Mouse (Mus musculus) kidney, embryonic 15.5 days (tissue): ENCODE results near the gene Hist1h1a. TPM values are rescaled to one million over a fixed set of nuclear protein-coding genes. Genes with fewer than 3 reads are reported as not detected.
A peak's percentile ranks its signal among the peaks of the same experiment; 100 is the strongest.
"Not testable (repeated sequence)": the region's sequence is repeated elsewhere in the genome, so short reads cannot be mapped to it uniquely, and the experiment has no call there.

Experiments used
- ATAC-seq: fragments of 200-750 bp; cut with Nextera tagmentation; replicated peaks from 2 replicates; pipeline ENCODE4 v1.8.0; 2017; ENCODE audit warnings: moderate TSS enrichment; ENCODE audit not compliant: low FRiP score
- H3K27ac ChIP-seq: fragments of 300-500 bp; sonication (generic); 2 replicates; pipeline ENCODE4 v1.5.1; 2015; ENCODE audit warnings: mild to moderate bottlenecking, inconsistent platforms
- H3K27me3 ChIP-seq: fragments of 300-500 bp; sonication (generic); 2 replicates; pipeline ENCODE4 v1.6.1; 2015; ENCODE audit warnings: inconsistent platforms
- H3K36me3 ChIP-seq: fragments of 300-500 bp; sonication (generic); 2 replicates; pipeline ENCODE4 v1.6.1; 2015; ENCODE audit warnings: inconsistent platforms
- H3K4me1 ChIP-seq: fragments of 300-500 bp; sonication (generic); 2 replicates; pipeline ENCODE4 v1.6.1; 2015; ENCODE audit warnings: inconsistent platforms
- H3K4me2 ChIP-seq: fragments of 300-500 bp; sonication (generic); 2 replicates; pipeline ENCODE4 v1.6.1; 2015; ENCODE audit warnings: moderate library complexity, mild to moderate bottlenecking, inconsistent platforms
- H3K4me3 ChIP-seq: fragments of 300-500 bp; sonication (generic); replicated peaks from 2 replicates; pipeline ENCODE4 v1.5.1; 2015; ENCODE audit warnings: mild to moderate bottlenecking, inconsistent platforms
- H3K9ac ChIP-seq: fragments of 300-500 bp; sonication (generic); 2 replicates; pipeline ENCODE4 v1.6.1; 2015; ENCODE audit warnings: mild to moderate bottlenecking, inconsistent platforms
- H3K9me3 ChIP-seq: fragments of 300-500 bp; sonication (generic); replicated peaks from 2 replicates; pipeline ENCODE4 v1.6.1; 2016; ENCODE audit warnings: inconsistent platforms
- WGBS: fragments of 180-500 bp; shearing (Covaris S2); methylation state at CpG from one replicate; pipeline ENCODE4 v1.1.7; 2015; ENCODE audit warnings: mixed read lengths; 5-methylcytosine and 5-hydroxymethylcytosine counted together
- polyA plus RNA-seq: library from polyadenylated mRNA; unstranded; fragments of >200 nt; fragmentation: Nextera tagmentation; extraction: Ambion mirVana; gene quantifications from 2 replicates; pipeline ENCODE4 v1.2.1, GENCODE M21; 2015

Hist1h1a gene
- polyA plus RNA-seq, 1 experiment from 2014 or later, result 3.1 TPM

DNA sequence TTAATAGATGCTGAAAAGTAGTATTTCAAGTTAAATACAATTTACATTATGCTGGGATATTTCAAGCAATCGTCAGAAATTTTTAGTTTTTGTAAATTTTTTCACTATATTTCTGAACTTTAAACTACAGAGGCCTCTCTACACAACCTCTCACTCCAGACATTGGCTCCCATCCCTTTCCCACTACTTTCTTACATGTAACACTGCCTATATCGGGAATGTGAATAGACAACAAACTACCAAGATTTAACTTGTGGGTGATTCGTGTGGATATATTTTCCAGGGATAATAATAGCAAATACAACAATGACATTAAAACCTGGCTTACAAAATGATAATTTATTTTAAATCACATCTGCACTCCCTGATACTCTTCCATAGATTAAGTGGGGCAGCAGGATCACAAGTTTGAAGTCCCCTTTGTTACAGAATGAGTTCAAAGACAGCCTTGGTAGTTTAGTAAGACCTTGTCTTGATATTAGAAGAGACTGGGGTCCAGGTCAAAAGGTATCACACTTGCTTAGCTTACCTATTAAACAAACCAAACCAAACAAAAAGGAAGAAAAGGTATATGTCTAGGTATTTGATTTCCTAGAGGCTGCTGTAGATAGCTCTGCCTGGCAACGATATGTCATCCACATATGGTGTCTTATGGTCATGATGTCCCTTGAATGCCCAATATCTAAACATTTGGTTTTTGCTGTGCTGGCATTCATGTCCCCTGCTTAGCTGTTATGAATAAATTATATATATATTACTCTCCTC, 10.0 kb upstream of the Hist1h1a start:
- peaks cover 6% of the 10 kb centered on the region for H3K4me1 ChIP-seq
- 56% methylated on average over 4 of the region's 4 CpGs for WGBS
- no peak overlapping the region for H3K9ac ChIP-seq
- no peaks in the 10 kb centered on the region for H3K36me3 ChIP-seq
- H3K4me3 ChIP-seq, result peak overlapping the region; percentile 44
- no peak for ATAC-seq
- peak overlapping the region; percentile 57 for H3K4me2 ChIP-seq
- H3K27me3 ChIP-seq, result no peaks in the 10 kb centered on the region
- no peaks in the 10 kb centered on the region for H3K9me3 ChIP-seq
- H3K27ac ChIP-seq, result peak overlapping the region; percentile 90

DNA sequence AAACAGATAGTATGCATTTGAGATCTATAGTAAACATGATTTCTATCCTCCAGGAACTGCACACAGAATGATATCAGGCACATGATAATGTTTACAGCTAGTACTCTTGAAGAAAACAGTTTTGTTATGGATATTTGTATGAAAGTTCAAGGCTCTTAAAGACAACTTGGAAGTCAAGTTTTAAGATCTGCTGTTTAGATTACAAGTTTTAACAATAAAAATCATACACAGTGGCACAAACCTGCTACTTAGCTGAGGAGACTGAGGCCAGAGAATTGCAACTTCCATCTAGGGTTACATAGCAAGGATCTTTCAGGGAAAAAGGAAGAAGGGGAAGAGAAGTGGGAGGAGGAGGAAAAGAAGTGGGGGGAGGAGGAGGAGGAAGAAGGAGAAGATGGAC, 8.5 kb upstream of the Hist1h1a start:
- H3K27ac ChIP-seq, result 0 out of 2 replicates have a peak overlapping the region, but pooled peaks have one; percentile 10
- no peak overlapping the region for H3K9ac ChIP-seq
- H3K4me2 ChIP-seq, result no peak overlapping the region
- H3K4me1 ChIP-seq, result peaks cover 7% of the 10 kb centered on the region
- H3K9me3 ChIP-seq, result no peaks in the 10 kb centered on the region
- no peaks in the 10 kb centered on the region for H3K27me3 ChIP-seq
- no peaks in the 10 kb centered on the region for H3K36me3 ChIP-seq
- H3K4me3 ChIP-seq, result no peak overlapping the region
- no peak for ATAC-seq

DNA sequence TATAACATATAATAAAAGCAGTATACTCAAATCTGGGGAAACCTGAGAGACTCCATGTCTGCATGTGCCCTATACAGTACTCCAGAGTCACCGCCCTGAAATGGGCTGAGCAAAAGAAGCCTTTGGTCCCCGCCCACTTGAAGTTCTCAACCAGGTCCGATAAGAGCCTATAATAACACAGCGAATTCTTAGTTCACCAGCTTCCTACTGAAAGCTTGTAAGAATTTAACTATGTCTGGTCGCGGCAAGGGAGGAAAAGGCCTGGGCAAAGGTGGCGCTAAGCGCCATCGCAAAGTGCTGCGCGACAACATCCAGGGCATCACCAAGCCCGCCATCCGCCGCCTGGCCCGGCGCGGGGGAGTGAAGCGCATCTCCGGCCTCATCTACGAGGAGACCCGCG, 6.7 kb upstream of the Hist1h1a start, which contains the start of gene Hist1h4b:
Gene Hist1h4b, plus strand, starts transcription at position 224 of the 400 bp plus-strand sequence.
- Histone ChIP-seq H3K4me2 (peak within 1 kb of the TSS; percentile 70), H3K27ac (peak within 1 kb of the TSS; percentile 97), H3K4me1 (peaks cover 13% of the 10 kb centered on the region), H3K9ac (peak within 1 kb of the TSS; percentile 59), H3K4me3 (peak within 1 kb of the TSS; percentile 46), H3K36me3 (no peaks in the 10 kb centered on the region), H3K27me3 (no peaks in the 10 kb centered on the region), H3K9me3 (no peaks in the 10 kb centered on the region)
- under 1% methylated on average over 17 of the region's 22 CpGs for WGBS
- peak; percentile 79 for ATAC-seq

DNA sequence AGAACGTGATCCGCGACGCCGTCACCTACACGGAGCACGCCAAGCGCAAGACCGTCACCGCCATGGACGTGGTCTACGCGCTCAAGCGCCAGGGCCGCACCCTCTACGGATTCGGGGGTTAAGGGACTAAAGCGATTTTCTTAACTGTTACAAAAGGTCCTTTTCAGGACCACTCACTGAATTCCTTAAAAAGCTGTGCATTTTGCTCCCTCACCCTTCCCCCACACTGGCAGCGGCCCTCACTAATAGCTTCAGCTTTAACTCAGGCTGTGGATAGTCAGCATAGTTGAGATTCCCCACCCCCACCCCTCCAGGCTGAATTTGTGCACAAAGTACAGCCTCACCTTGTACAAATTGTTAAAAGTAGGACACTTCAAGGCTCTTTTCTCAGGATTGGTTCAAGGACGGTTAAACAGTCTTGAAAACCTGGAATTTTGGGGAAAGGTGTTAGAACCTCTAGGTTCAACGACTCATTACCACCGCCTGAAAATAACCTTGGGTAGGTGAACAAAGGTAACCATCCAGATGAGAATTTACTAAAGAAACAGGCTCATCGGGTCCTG, 6.2 kb upstream of the Hist1h1a start:
- under 1% methylated on average over 23 of the region's 23 CpGs for WGBS

DNA sequence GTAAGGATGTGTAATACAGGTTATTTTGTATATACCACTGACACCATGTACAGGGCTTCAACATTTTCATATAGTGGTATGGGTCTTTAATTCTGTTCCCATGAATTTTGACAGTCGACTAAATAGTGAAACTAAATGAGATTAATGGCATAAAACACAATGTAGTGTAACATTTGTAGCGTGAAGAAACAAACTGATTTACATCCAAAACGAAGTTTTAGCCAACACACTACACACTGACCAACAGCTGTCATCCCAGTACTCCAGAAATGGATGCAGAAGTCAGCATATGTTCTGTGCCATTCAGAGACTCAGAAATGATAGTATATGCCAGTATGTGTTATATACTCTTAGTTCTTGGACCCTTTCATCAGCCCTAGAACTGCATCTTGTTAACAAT, 5.5 kb upstream of the Hist1h1a start:
- peaks cover 16% of the 10 kb centered on the region for H3K4me1 ChIP-seq
- peak overlapping the region; percentile 59 for H3K27ac ChIP-seq
- H3K4me2 ChIP-seq, result 0 out of 2 replicates have a peak overlapping the region, but pooled peaks have one; percentile 70
- H3K27me3 ChIP-seq, result no peaks in the 10 kb centered on the region
- 44% methylated on average over 3 of the region's 3 CpGs for WGBS
- no peaks in the 10 kb centered on the region for H3K36me3 ChIP-seq
- ATAC-seq, result no peak
- H3K9ac ChIP-seq, result no peak overlapping the region
- H3K9me3 ChIP-seq, result no peaks in the 10 kb centered on the region
- H3K4me3 ChIP-seq, result no peak overlapping the region

More for the DNA sequence above, 6.2 kb upstream of the Hist1h1a start:
- Histone ChIP-seq H3K9me3 (no peaks in the 10 kb centered on the region), H3K4me2 (peak overlapping the region; percentile 70), H3K9ac (peak overlapping the region; percentile 59), H3K27ac (peak overlapping the region; percentile 97), H3K36me3 (no peaks in the 10 kb centered on the region), H3K27me3 (no peaks in the 10 kb centered on the region), H3K4me3 (peak overlapping the region; percentile 46), H3K4me1 (peaks cover 13% of the 10 kb centered on the region)
- ATAC-seq, result no peak

DNA sequence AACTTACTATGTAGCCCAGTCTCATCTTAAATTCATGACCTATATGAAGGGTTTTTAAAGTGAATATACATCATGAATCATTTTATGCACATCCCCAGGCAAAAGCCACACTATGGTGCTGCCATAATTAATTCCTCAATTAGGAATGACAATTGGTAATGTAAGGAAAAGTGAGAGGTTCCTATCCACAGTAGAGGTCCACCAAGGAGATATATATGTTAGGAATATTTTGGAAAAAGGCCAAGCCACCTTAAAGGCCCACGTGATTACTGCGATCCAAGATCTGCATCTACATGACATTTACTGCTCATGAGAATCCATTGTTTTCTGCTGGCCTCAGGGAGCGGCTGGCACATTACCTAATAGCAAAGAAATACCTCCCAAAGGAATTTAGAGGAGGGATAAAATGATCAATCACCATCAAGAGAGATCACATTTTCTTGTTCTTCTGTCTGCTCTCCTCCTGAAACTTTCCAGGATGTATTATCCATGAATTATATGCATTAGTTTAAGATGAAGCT, 4.2 kb upstream of the Hist1h1a start:
- no peaks in the 10 kb centered on the region for H3K36me3 ChIP-seq
- no peaks in the 10 kb centered on the region for H3K9me3 ChIP-seq
- no peak overlapping the region for H3K9ac ChIP-seq
- H3K27ac ChIP-seq, result no peak overlapping the region
- H3K4me1 ChIP-seq, result peaks cover 25% of the 10 kb centered on the region
- H3K4me2 ChIP-seq, result no peak overlapping the region
- H3K27me3 ChIP-seq, result no peaks in the 10 kb centered on the region
- H3K4me3 ChIP-seq, result no peak overlapping the region
- ATAC-seq, result no peak
- 65% methylated on average over 3 of the region's 3 CpGs for WGBS

DNA sequence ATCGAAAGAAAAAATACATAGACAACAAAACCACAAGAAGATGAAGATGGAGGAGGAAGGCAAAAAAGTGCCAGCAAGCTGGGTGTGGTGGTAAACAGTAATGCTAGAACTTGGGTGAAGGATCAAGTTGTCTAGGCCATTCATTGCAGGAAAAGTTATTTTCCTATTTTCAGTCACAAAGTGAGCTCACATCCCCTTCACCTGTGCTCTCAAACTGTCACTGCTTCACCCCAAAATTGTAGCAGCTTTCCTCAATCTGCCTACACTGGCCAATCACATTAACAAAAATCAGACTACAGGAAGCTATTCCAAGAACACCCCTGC, 3.6 kb upstream of the Hist1h1a start:
- Histone ChIP-seq H3K4me3 (peak overlapping the region; percentile 61), H3K4me2 (peak overlapping the region; percentile 85), H3K9ac (peak overlapping the region; percentile 54), H3K27me3 (no peaks in the 10 kb centered on the region), H3K27ac (peak overlapping the region; percentile 98), H3K4me1 (peaks cover 31% of the 10 kb centered on the region), H3K9me3 (no peaks in the 10 kb centered on the region), H3K36me3 (no peaks in the 10 kb centered on the region)
- 72% methylated on average over 1 of the region's 1 CpGs for WGBS
- ATAC-seq, result no peak

DNA sequence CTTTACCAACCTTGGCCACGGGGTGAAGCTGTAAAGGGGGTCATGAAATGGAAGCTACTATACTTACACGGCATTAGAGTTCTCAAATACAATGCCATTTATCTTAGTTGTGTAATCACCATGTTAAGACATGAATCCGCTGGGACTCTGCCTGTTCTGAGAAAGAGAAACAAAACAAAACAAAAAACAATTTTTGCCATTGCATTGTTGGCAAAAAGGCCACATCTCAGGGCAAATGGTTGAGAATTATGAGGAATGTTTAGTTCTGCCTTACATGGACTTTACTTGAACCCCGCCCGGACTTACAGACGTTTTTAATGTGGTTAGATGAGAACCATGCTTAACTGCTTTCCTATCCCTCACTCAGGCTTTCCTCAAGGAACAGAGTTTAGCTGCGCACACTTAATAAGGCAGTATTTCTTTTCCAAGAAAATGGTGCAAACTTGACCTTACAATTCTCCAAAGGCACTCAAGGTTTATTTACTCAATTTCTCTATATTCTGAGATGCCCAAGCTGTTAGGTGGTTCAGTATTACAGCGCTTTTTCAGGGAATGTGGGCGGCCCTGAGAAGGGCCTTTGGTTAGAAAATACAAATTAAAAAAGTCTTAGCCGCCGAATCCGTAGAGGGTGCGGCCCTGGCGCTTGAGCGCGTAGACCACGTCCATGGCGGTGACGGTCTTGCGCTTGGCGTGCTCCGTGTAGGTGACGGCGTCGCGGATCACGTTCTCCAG, 3.1 kb upstream of the Hist1h1a start:
- no peak for ATAC-seq
- Histone ChIP-seq H3K9me3 (no peaks in the 10 kb centered on the region), H3K4me3 (peak overlapping the region; percentile 61)

DNA sequence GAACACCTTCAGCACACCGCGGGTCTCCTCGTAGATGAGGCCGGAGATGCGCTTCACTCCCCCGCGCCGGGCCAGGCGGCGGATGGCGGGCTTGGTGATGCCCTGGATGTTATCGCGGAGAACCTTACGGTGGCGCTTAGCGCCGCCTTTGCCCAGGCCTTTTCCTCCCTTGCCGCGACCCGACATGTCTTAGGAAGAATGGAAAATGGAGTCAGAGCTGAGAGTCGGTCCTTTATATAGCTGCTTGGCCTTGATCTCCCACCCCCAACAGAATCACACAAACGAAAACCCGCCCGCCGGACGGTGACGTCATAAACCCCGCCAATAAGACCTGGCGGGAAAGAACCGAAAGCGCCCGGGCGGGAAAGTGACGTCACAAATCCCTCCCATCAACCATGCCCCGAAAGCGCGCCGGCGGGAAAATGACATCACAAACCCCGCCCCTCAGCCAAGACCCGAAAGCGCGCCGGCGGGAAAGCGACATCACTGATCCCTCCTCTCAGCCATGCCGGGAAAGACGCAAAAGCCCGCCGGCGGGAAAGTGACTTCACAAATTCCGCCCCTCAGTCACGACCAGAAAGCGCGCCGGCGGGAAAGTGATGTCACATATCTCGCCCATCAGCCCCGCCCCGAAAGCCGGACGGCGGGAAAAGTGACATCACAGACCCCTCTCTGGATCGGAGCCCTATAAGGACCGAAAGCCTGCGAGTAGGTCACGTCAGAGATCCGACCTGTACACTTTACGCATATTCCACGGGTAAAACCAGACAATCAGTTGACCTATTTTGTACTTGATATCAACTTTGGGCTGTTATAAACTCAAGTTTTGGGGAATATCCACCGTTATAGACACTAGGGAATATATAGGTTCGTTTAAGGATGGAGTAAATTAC, 2.2 kb upstream of the Hist1h1a start, which contains the start of gene Hist1h4a:
Gene Hist1h4a, minus strand, starts transcription at position 259 of the 893 bp plus-strand sequence.
- H3K27me3 ChIP-seq, result no peaks in the 10 kb centered on the region
- H3K4me2 ChIP-seq, result peak within 1 kb of the TSS; percentile 85
- peak within 1 kb of the TSS; percentile 61 for H3K9ac ChIP-seq
- H3K36me3 ChIP-seq, result no peaks in the 10 kb centered on the region
- ATAC-seq, result peak; percentile 76
- no peaks in the 10 kb centered on the region for H3K9me3 ChIP-seq
- H3K27ac ChIP-seq, result peak within 1 kb of the TSS; percentile 98
- H3K4me1 ChIP-seq, result peaks cover 32% of the 10 kb centered on the region
- WGBS, result under 1% methylated on average over 67 of the region's 72 CpGs
- peak within 1 kb of the TSS; percentile 61 for H3K4me3 ChIP-seq

More for the DNA sequence above, 3.1 kb upstream of the Hist1h1a start:
- Histone ChIP-seq H3K4me2 (peak overlapping the region; percentile 85), H3K36me3 (no peaks in the 10 kb centered on the region), H3K27me3 (no peaks in the 10 kb centered on the region), H3K9ac (peak overlapping the region; percentile 54), H3K27ac (peak overlapping the region; percentile 98), H3K4me1 (peaks cover 32% of the 10 kb centered on the region)
- WGBS, result 1% methylated on average over 25 of the region's 27 CpGs

DNA sequence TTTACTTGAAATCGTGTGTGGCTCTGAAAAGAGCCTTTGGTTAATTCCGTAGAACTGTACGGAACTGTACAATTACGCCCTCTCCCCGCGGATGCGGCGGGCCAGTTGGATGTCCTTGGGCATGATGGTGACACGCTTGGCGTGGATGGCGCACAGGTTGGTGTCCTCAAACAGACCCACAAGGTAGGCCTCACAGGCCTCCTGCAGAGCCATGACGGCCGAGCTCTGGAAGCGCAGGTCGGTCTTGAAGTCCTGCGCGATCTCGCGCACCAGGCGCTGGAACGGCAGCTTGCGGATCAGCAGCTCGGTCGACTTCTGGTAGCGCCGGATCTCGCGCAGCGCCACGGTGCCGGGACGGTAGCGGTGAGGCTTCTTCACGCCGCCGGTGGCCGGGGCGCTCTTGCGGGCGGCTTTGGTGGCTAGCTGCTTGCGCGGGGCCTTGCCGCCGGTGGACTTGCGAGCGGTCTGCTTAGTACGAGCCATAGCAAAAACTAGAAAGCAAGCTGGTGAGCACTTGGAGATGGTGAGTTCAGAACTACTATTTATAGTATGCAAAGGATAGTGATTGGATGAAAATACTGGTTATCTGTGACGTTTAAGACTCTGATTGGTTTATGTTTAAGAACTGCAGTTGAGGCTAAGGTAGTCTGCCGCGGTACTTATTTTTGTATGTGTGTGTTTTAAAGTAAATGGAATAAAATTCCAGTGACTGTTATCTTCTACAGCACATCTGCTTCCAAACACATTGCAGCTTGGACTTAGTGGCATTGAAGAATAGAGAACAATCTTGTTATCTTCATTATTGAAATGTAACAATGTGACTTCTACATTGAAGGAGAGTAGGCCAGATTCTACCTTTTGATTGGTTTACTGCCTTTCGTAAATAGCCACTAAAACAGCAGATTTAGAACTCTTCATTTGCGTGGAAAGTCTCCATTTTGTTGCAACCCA, 1.3 kb upstream of the Hist1h1a start, which contains the start of gene Hist1h3a:
Gene Hist1h3a, minus strand, starts transcription at position 516 of the 951 bp plus-strand sequence.
- peak; percentile 67 for ATAC-seq
- Histone ChIP-seq H3K27ac (peak within 1 kb of the TSS; percentile 98), H3K4me2 (peak within 1 kb of the TSS; percentile 85), H3K9ac (peak within 1 kb of the TSS; percentile 61), H3K4me1 (peaks cover 32% of the 10 kb centered on the region), H3K4me3 (peak within 1 kb of the TSS; percentile 61)
- not testable (repeated sequence) for H3K9me3 ChIP-seq, H3K36me3 ChIP-seq, H3K27me3 ChIP-seq
- WGBS, result under 1% methylated on average over 31 of the region's 52 CpGs
